Mouse (Mus musculus) cerebellum, postnatal 4 days (tissue): ENCODE measurements around the gene Psme1.

Experiments used
- DNase-seq, 2 experiments: peaks; one replicate each; pipeline ENCODE4 v3.0.0; 2022; ENCODE audit warnings: low spot score in 2 of 2, mixed read lengths in 1 of 2

Psme1 gene

GRCm38 (mm10) chr14:55577871-55578667 is at the start of gene Psme1:
TSS of gene Psme1 (plus strand) at chr14:55578123.
- DNase-seq, result peak; percentile 71 to 82

- peak in 1 of 2 experiments; percentile 60 for DNase-seq
Observed at GRCm38 (mm10) chr14:55536116-55536745, 41.7 kb upstream of the Psme1 start.

GRCm38 (mm10) chr14:55540067-55540786 is 37.7 kb upstream of the Psme1 start, which contains the start of gene Pck2:
TSS of gene Pck2 (plus strand) at chr14:55540266.
- DNase-seq, result peak in 1 of 2 experiments; percentile 68

GRCm38 (mm10) chr14:55540787-55541321 is 37.1 kb upstream of the Psme1 start:
- DNase-seq, result peak; percentile 64 to 90

- DNase-seq, result no peak
Observed at GRCm38 (mm10) chr14:55542268-55542667, 35.7 kb upstream of the Psme1 start.

- peak in 1 of 2 experiments; percentile 56 for DNase-seq
Observed at GRCm38 (mm10) chr14:55544334-55544733, 33.6 kb upstream of the Psme1 start.

GRCm38 (mm10) chr14:55550191-55550590 is 27.7 kb upstream of the Psme1 start:
- DNase-seq, result no peak

GRCm38 (mm10) chr14:55551347-55551746 is 26.6 kb upstream of the Psme1 start:
- no peak for DNase-seq

- no peak for DNase-seq
Observed at GRCm38 (mm10) chr14:55551794-55552193, 26.1 kb upstream of the Psme1 start.

- no peak for DNase-seq
Observed at GRCm38 (mm10) chr14:55554635-55555034, 23.3 kb upstream of the Psme1 start.

- no peak for DNase-seq
Observed at GRCm38 (mm10) chr14:55555788-55556187, 22.1 kb upstream of the Psme1 start.

- DNase-seq, result peak; percentile 49 to 74
Observed at GRCm38 (mm10) chr14:55557003-55557402, 20.9 kb upstream of the Psme1 start.

- no peak for DNase-seq
Observed at GRCm38 (mm10) chr14:55557587-55557986, 20.3 kb upstream of the Psme1 start.

GRCm38 (mm10) chr14:55558740-55559448 is 19.0 kb upstream of the Psme1 start:
- no peak for DNase-seq

- peak; percentile 64 to 85 for DNase-seq
Observed at GRCm38 (mm10) chr14:55559799-55560201, 18.1 kb upstream of the Psme1 start, which contains the start of gene Dcaf11. TSS of gene Dcaf11 (plus strand) at chr14:55560006.

GRCm38 (mm10) chr14:55560202-55561073 is 17.5 kb upstream of the Psme1 start, which contains the start of gene A730061H03Rik:
TSS of gene A730061H03Rik (minus strand) at chr14:55560406.
- DNase-seq, result peak; percentile 96 to 98

- no peak for DNase-seq
Observed at GRCm38 (mm10) chr14:55561860-55562259, 16.1 kb upstream of the Psme1 start.

- DNase-seq, result no peak
Observed at GRCm38 (mm10) chr14:55563249-55563648, 14.7 kb upstream of the Psme1 start.

GRCm38 (mm10) chr14:55565748-55566147 is 12.2 kb upstream of the Psme1 start:
- DNase-seq, result no peak

GRCm38 (mm10) chr14:55567496-55567895 is 10.4 kb upstream of the Psme1 start:
- DNase-seq, result no peak
